ENCODE assay signal across 24 mouse cellular contexts in genomic region chr11:22885350-22885749, GRCm38 (mm10).
"Had no signal": no experiment of that assay in that cellular context is flagged by ENCODE, and none has a peak within 500 bp of the region (broad histone marks: within the 10 kb centered on the region; RNA-seq: fewer than 3 reads in every experiment).

No protein-coding gene starts in this region.

- H3K36me3 ChIP-seq: embryonic facial prominence, embryonic 10.5 days; embryonic facial prominence, embryonic 12.5 days; embryonic facial prominence, embryonic 13.5 days; embryonic facial prominence, embryonic 15.5 days; forebrain, embryonic 10.5 days; forebrain, embryonic 12.5 days; forebrain, embryonic 15.5 days had no signal

- H3K27me3 ChIP-seq: embryonic facial prominence, embryonic 12.5 days; embryonic facial prominence, embryonic 13.5 days; embryonic facial prominence, embryonic 15.5 days; forebrain, embryonic 12.5 days; forebrain, embryonic 13.5 days; forebrain, embryonic 15.5 days had no signal

- H3K4me3 ChIP-seq: embryonic facial prominence, embryonic 10.5 days; embryonic facial prominence, embryonic 12.5 days; embryonic facial prominence, embryonic 13.5 days; embryonic facial prominence, embryonic 15.5 days; erythroblast, embryonic 14.5 days; forebrain, embryonic 10.5 days; forebrain, embryonic 12.5 days; forebrain, embryonic 13.5 days; forebrain, embryonic 15.5 days; gastrocnemius, adult 2 months; heart, adult 2 months had no signal

- H3K27ac ChIP-seq: embryonic facial prominence, embryonic 10.5 days; embryonic facial prominence, embryonic 12.5 days; embryonic facial prominence, embryonic 13.5 days; embryonic facial prominence, embryonic 15.5 days; forebrain, embryonic 10.5 days; forebrain, embryonic 12.5 days; forebrain, embryonic 13.5 days; forebrain, embryonic 15.5 days; gastrocnemius, adult 2 months; heart, adult 2 months had no signal

- H3K4me1 ChIP-seq: embryonic facial prominence, embryonic 10.5 days; embryonic facial prominence, embryonic 12.5 days; embryonic facial prominence, embryonic 13.5 days; embryonic facial prominence, embryonic 15.5 days; forebrain, embryonic 10.5 days; forebrain, embryonic 12.5 days; forebrain, embryonic 13.5 days; forebrain, embryonic 15.5 days had no signal

- H3K9ac ChIP-seq: embryonic facial prominence, embryonic 12.5 days; embryonic facial prominence, embryonic 13.5 days; embryonic facial prominence, embryonic 15.5 days; forebrain, embryonic 12.5 days; forebrain, embryonic 13.5 days; forebrain, embryonic 15.5 days; forebrain, postnatal 0 days had no signal

- H3K9me3 ChIP-seq: embryonic facial prominence, embryonic 10.5 days; embryonic facial prominence, embryonic 12.5 days; embryonic facial prominence, embryonic 13.5 days; embryonic facial prominence, embryonic 15.5 days; forebrain, embryonic 10.5 days; forebrain, embryonic 12.5 days; forebrain, embryonic 13.5 days; forebrain, embryonic 15.5 days had no signal

- DNase-seq: cerebellum, adult 9-10 months; cerebellum, adult 9-11 months; cerebellum, postnatal 10 days; cerebellum, postnatal 14 days; cerebellum, postnatal 25 days; cerebellum, postnatal 36 days; embryo, embryonic 11 days; forebrain, postnatal 0 days; gastrocnemius, adult 2 months; gastrocnemius, postnatal 10 days; gastrocnemius, postnatal 14 days; gastrocnemius, postnatal 25 days; gastrocnemius, postnatal 36 days; heart, adult 18-20 months; heart, adult 2 months had no signal
